Mouse (Mus musculus): ENCODE measurements around the gene Galnt7. TPM values are rescaled to one million over a fixed set of nuclear protein-coding genes. Genes with fewer than 3 reads are reported as not detected.
A peak's percentile ranks its signal among the peaks of the same experiment; 100 is the strongest.

Gene Galnt7
- polyA plus RNA-seq, 1 experiment from 2014 or later: 15.7 TPM

DNA sequence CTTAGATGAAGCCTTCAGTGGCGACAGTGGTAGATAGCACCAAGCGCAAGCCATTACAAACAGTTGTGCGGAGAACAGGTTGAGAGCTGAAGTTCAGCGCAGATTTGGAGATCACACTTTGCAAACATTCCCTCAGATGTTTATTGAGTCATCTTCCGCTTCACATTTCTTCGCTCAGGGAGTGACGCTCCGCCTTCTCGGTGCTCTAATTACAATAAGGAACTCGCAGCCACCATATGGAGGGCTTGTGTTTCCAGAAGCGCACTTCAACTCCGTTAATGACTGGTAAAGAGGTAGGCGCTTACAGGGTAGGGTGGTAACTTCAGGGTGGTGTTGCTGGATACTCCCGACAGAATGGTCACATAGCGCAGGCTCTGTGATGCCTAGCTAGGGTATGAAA lies 89.1 kb downstream of the Galnt7 start:
- 90% methylated on average over 15 of the region's 15 CpGs for WGBS

DNA sequence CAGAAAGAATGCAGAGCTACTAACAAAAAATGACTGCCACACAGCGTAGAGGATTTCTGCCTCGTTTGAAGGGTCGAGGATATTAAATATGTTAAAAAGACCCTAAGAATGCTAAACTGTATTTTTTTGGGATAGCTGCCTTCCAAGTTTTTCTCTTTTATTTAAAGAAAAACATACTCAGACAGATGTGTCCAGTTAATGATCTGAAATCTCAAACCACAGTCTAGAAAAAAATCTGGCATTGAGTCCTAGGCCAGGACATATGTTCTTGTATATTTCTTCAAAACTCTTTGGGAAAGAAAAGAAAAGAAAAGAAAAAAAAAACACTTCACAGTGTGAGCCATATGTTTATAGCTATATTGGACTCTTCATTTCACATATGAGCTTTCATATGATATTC lies 90.1 kb downstream of the Galnt7 start:
- Histone ChIP-seq H3K4me2 (no peak overlapping the region), H3K4me1 (peaks cover 13% of the 10 kb centered on the region), H3K4me3 (no peak overlapping the region), H3K9ac (no peak overlapping the region), H3K27ac (peak overlapping the region; percentile 60; the same call in 1 of the 2 replicates), H3K36me3 (no peaks in the 10 kb centered on the region), H3K27me3 (no peaks in the 10 kb centered on the region), H3K9me3 (no peaks in the 10 kb centered on the region)
- no peak for ATAC-seq (ENCODE audit: insufficient number of reproducible peaks, insufficient read depth, low FRiP score, low TSS enrichment, low read depth)
- WGBS: 46% methylated on average over 3 of the region's 3 CpGs

More for the DNA sequence above, 89.1 kb downstream of the Galnt7 start:
- Histone ChIP-seq H3K4me2 (no peak overlapping the region), H3K27ac (peak overlapping the region; percentile 60; the same call in 1 of the 2 replicates), H3K36me3 (no peaks in the 10 kb centered on the region), H3K4me3 (no peak overlapping the region), H3K27me3 (no peaks in the 10 kb centered on the region), H3K9ac (no peak overlapping the region), H3K4me1 (peaks cover 20% of the 10 kb centered on the region), H3K9me3 (no peaks in the 10 kb centered on the region)
- ATAC-seq (ENCODE audit: insufficient number of reproducible peaks, insufficient read depth, low FRiP score, low TSS enrichment, low read depth): no peak

DNA sequence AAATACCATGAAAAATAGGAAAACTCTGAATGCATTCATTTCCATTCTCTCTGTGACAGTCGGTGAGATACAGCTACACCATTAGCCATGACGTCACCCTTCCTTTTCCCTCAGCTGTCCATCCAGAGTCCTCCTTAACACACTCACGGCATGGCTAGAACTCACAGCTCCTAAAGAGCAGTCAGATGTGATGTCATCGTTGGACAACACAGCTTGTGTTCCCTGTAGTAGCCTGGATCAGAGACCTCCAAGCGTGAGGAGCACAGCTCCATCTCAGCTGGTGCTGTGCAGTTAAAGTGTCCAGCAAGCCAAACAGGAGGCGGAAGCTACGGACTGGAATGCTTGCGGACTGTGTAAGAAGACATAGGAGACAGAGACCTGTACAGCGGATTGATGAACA lies 91.9 kb downstream of the Galnt7 start:
- H3K4me3 ChIP-seq: no peak overlapping the region
- H3K9me3 ChIP-seq: no peaks in the 10 kb centered on the region
- H3K4me1 ChIP-seq: peaks cover 13% of the 10 kb centered on the region
- H3K36me3 ChIP-seq: no peaks in the 10 kb centered on the region
- 89% methylated on average over 9 of the region's 9 CpGs for WGBS
- H3K9ac ChIP-seq: no peak overlapping the region
- H3K27ac ChIP-seq: no peak overlapping the region
- H3K4me2 ChIP-seq: no peak overlapping the region
- no peaks in the 10 kb centered on the region for H3K27me3 ChIP-seq
- ATAC-seq (ENCODE audit: insufficient number of reproducible peaks, insufficient read depth, low FRiP score, low TSS enrichment, low read depth): no peak

DNA sequence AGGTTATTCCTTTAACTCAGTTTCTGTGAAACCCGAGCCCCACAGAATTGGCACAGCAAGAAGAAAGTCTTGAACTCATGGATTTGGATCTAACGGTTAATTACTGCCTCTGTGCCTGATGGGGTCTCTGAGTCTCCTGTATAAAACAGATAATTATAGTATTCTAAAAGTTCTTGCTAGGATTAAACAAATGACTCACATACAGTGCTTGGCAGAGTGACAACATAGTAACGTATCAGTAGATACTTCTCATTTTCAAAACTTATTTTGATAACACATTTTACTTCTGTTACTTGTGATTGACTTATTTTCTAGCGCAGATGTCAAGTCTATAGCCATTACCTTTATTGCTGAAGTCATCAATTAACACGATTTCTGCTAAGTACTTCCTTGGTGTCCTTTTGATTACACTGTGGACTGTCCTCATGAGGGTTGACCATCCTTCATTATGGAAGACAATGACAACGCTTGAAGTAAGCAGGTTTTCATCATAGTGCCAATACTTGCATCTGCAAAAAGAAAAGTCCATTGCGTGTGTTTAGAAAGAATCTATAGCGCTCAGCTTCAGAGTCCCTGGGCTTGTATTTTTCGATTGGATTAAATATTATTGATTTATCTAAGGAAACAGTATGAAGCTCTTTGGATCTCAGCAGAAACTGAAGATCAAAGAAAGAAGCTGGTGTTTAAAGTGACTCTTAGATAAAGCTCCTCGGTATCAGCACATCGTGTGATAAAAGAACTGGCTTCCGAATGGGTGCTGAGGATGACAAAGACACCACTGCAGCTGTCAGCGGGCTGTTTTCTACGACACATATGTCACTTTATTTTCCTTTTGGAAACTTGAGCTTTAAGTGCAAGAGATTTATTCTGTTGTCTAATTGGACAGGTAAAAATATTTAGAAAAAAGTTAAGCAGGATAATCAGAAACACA lies 100.5 kb downstream of the Galnt7 start:
- H3K9me3 ChIP-seq: no peaks in the 10 kb centered on the region
- no peaks in the 10 kb centered on the region for H3K27me3 ChIP-seq
- WGBS: 81% methylated on average over 14 of the region's 14 CpGs
- no peak overlapping the region for H3K9ac ChIP-seq
- H3K27ac ChIP-seq: no peak overlapping the region
- no peaks in the 10 kb centered on the region for H3K4me1 ChIP-seq
- H3K4me3 ChIP-seq: no peak overlapping the region
- H3K36me3 ChIP-seq: no peaks in the 10 kb centered on the region
- H3K4me2 ChIP-seq: no peak overlapping the region
- no peak for ATAC-seq (ENCODE audit: insufficient number of reproducible peaks, insufficient read depth, low FRiP score, low TSS enrichment, low read depth)

DNA sequence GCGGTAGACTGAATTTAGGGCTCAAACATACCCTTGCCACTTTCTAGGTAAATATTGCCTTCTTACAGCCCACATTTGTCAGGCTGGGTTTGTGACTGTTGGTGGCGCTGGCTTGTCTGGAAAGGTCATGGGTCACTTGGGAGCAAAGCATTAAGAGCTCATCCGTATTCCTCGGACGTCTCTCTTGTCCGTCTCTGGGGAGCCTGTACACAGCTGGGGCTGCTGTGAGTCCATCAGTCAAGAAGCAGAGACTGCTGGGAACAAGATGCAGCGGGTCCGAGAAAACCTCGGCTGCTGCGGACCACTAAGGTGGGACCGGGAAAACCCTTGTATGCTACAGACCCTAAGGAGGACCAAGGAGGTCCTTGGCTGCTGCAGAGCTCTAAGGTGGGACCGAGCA lies 105.3 kb downstream of the Galnt7 start:
- no peak for ATAC-seq (ENCODE audit: insufficient number of reproducible peaks, insufficient read depth, low FRiP score, low TSS enrichment, low read depth)
- no peaks in the 10 kb centered on the region; the same call in 1 of the 2 replicates for H3K36me3 ChIP-seq
- H3K9ac ChIP-seq: no peak overlapping the region
- no peak overlapping the region for H3K4me2 ChIP-seq
- WGBS: 80% methylated on average over 12 of the region's 12 CpGs
- H3K9me3 ChIP-seq: no peaks in the 10 kb centered on the region
- no peak overlapping the region for H3K27ac ChIP-seq
- H3K27me3 ChIP-seq: no peaks in the 10 kb centered on the region
- peaks cover 4% of the 10 kb centered on the region for H3K4me1 ChIP-seq
- no peak overlapping the region for H3K4me3 ChIP-seq

DNA sequence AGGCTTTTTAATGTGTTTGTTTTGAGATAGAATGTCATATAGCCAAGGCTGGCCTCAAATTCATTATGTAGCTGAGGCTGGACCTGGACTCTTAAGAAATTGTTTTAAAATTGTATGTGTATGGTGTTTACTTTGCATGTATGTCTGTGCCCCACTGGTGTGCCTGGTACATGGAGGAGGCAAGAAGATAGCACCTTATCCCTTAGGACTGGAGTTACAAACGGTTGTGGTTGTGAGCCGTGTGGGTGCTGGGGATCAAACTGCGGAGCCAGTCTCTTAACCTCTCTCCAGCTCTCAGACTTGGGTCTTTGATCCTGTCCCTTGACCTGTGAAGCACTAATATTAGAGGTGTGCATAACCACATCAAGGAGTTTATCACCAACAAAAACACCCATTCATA lies 106.0 kb downstream of the Galnt7 start:
- Histone ChIP-seq H3K4me1 (peaks cover 4% of the 10 kb centered on the region), H3K27me3 (no peaks in the 10 kb centered on the region), H3K4me2 (no peak overlapping the region), H3K27ac (no peak overlapping the region), H3K9ac (no peak overlapping the region), H3K9me3 (no peaks in the 10 kb centered on the region), H3K4me3 (no peak overlapping the region), H3K36me3 (no peaks in the 10 kb centered on the region; the same call in 1 of the 2 replicates)
- ATAC-seq (ENCODE audit: insufficient number of reproducible peaks, insufficient read depth, low FRiP score, low TSS enrichment, low read depth): no peak
- WGBS: 92% methylated on average over 3 of the region's 3 CpGs

DNA sequence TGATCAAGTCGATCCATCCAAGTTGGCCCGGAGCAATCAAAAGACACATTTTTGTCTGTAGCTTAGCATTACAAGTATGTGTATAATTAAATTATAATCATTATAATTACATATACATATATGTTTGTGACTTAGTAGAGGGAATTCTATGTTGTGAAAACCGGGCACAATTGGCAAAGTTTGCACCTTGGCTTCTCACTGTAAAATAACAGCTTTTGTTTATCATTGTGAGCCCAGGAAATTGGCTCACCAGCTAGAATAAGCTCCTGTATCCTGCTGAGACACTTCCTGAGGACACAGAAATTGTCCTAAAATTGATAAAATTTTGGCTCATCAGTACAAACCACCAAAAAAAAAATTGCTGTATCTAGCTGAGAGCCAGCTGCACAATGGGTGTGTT lies 106.4 kb downstream of the Galnt7 start:
- ATAC-seq (ENCODE audit: insufficient number of reproducible peaks, insufficient read depth, low FRiP score, low TSS enrichment, low read depth): no peak
- WGBS: 79% methylated on average over 3 of the region's 3 CpGs

DNA sequence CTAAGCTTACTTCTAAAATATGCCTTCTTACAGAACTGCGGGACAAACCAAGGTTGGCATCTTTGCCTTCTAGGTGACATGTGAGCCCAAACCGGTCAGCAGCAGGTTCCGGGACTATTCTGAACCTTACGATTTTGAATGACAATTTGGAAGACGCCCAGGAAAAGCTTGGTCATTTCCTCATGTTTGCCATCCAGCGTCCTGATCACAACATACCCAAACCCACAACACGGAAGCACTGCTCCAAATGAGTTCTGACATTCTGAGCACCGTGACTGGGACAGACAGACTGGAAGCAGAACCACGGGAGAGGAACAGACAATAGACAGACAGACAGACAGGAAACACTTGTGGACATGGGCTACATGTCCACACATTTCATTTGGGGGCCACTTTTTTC lies 111.4 kb downstream of the Galnt7 start:
- 86% methylated on average over 9 of the region's 9 CpGs for WGBS
- ATAC-seq (ENCODE audit: insufficient number of reproducible peaks, insufficient read depth, low FRiP score, low TSS enrichment, low read depth): no peak
- H3K4me2 ChIP-seq: no peak overlapping the region
- peaks cover 4% of the 10 kb centered on the region for H3K4me1 ChIP-seq
- no peak overlapping the region for H3K4me3 ChIP-seq
- no peak overlapping the region for H3K27ac ChIP-seq
- H3K9ac ChIP-seq: no peak overlapping the region
- no peaks in the 10 kb centered on the region for H3K9me3 ChIP-seq
- H3K27me3 ChIP-seq: no peaks in the 10 kb centered on the region
- H3K36me3 ChIP-seq: peaks cover 2% of the 10 kb centered on the region

More for the DNA sequence above, 106.4 kb downstream of the Galnt7 start:
- no peak overlapping the region for H3K4me3 ChIP-seq
- no peaks in the 10 kb centered on the region for H3K9me3 ChIP-seq
- H3K27ac ChIP-seq: no peak overlapping the region
- H3K4me1 ChIP-seq: peaks cover 4% of the 10 kb centered on the region
- no peaks in the 10 kb centered on the region for H3K27me3 ChIP-seq
- no peak overlapping the region for H3K9ac ChIP-seq
- no peak overlapping the region for H3K4me2 ChIP-seq
- H3K36me3 ChIP-seq: no peaks in the 10 kb centered on the region; the same call in 1 of the 2 replicates

DNA sequence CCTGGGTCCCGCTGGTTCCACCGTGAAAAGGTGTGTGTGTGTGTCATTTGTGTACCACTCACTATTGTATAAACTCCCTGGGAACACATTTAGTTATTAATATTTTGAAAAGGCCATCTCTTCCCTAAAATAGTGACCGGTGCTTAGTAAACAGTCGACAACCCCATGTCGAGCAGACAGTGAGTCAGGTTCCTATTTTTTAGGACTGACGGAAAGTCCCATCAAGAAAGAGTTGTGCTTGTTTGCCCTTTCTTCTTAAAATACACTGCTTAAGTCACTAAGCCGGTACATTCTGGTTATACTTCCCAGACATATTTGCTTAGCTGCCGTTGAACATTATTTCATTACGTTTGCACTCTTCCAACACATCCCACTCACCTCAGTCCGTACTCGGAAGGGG lies 111.9 kb downstream of the Galnt7 start:
- H3K9me3 ChIP-seq: no peaks in the 10 kb centered on the region
- H3K4me3 ChIP-seq: no peak overlapping the region
- H3K27ac ChIP-seq: no peak overlapping the region
- peaks cover 4% of the 10 kb centered on the region for H3K4me1 ChIP-seq
- no peak overlapping the region for H3K4me2 ChIP-seq
- 90% methylated on average over 11 of the region's 11 CpGs for WGBS
- H3K27me3 ChIP-seq: no peaks in the 10 kb centered on the region
- peaks cover 7% of the 10 kb centered on the region for H3K36me3 ChIP-seq
- no peak overlapping the region for H3K9ac ChIP-seq
- ATAC-seq (ENCODE audit: insufficient number of reproducible peaks, insufficient read depth, low FRiP score, low TSS enrichment, low read depth): no peak

DNA sequence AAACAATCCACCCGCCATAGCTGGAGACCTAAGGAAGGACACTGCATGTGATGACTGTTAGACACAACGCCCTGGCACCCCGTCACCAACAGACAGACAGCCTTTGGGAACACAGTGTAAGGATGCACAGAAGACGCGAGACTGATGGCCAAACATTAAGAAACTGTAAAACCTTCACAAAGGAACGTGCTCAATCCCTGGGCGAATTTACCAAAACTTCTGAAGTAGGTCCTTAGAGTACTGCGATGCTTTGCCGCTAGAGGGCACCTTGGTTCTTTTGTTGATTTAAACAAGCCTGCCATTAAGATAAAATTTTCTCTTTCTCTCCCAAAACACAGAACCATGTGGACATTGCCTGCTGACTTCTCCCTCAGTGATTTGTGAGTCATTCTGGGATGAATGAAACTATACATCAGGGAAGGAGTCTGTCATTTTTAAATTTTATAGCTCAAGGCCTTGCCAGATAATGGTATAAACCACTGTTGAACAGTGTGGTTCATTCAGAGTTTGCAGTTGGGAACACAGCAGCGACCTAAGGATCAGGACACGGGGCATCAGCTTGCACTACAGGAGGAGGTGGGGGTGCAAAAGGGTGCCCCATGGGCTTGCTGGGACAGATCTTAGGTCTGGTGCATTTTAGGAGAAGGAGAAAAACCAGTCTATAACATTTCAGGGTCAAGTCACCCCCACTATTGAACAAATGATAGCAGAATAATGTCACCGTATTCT lies 112.6 kb downstream of the Galnt7 start:
- 44% methylated on average over 12 of the region's 12 CpGs for WGBS
- ATAC-seq (ENCODE audit: insufficient number of reproducible peaks, insufficient read depth, low FRiP score, low TSS enrichment, low read depth): no peak
- Histone ChIP-seq H3K9ac (no peak overlapping the region), H3K4me1 (peaks cover 4% of the 10 kb centered on the region), H3K4me3 (no peak overlapping the region), H3K27me3 (no peaks in the 10 kb centered on the region), H3K27ac (no peak overlapping the region), H3K4me2 (no peak overlapping the region), H3K36me3 (peaks cover 14% of the 10 kb centered on the region), H3K9me3 (no peaks in the 10 kb centered on the region)

DNA sequence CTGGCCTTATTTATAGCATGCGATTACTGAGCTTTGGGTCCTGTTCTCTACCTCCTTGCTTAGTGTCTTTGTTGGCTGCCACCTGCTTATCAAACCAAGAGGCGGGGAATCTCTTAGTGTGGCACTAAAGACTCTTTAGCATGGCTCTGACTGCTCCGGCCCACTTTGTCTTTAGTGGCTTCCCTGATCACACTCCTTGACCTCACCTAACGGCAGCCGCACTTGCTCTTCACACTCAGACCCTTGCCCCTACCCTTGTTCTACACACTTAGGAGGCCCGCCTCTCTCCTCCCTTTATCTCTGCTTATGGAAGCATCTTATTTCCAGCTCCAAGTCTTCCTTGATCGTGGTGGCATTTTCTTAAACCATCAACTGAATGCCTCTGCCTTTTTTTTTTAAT lies 114.2 kb downstream of the Galnt7 start:
- Histone ChIP-seq H3K27me3 (no peaks in the 10 kb centered on the region), H3K4me3 (no peak overlapping the region), H3K9me3 (no peaks in the 10 kb centered on the region), H3K9ac (no peak overlapping the region), H3K4me2 (no peak overlapping the region), H3K36me3 (peaks cover 23% of the 10 kb centered on the region), H3K27ac (no peak overlapping the region), H3K4me1 (peaks cover 5% of the 10 kb centered on the region; the same call in 1 of the 2 replicates)
- 88% methylated on average over 7 of the region's 7 CpGs for WGBS
- no peak for ATAC-seq (ENCODE audit: insufficient number of reproducible peaks, insufficient read depth, low FRiP score, low TSS enrichment, low read depth)
